Mouse (Mus musculus): Measurements from ENCODE around the gene Fam163b. TPM values are rescaled to one million over a fixed set of nuclear protein-coding genes. Genes with fewer than 3 reads are reported as not detected.

The Fam163b gene
- polyA plus RNA-seq, 1 experiment, result 0.67 TPM

- H3K9ac ChIP-seq (ENCODE audit: low read depth, poor library complexity, severe bottlenecking), result no peak overlapping the region
- H3K36me3 ChIP-seq (ENCODE audit: control insufficient read depth, insufficient read depth, low read length, poor library complexity, severe bottlenecking), result no peaks in the 10 kb centered on the region
- no peaks in the 10 kb centered on the region for H3K4me1 ChIP-seq (ENCODE audit: control insufficient read depth, insufficient read depth, low read length)
- no peak overlapping the region for H3K4me3 ChIP-seq (ENCODE audit: low read depth, low read length)
- no peak overlapping the region for H3K27ac ChIP-seq (ENCODE audit: insufficient read depth, low read length)
- H3K27me3 ChIP-seq (ENCODE audit: control insufficient read depth, insufficient read depth, low read length, poor library complexity, severe bottlenecking), result no peaks in the 10 kb centered on the region
- H3K9me3 ChIP-seq (replicated peaks; ENCODE audit: control insufficient read depth, insufficient read depth, low read length, poor library complexity, severe bottlenecking), result 0 out of 2 replicates have a peak, but pooled peaks cover 7% of the 10 kb centered on the region
- no peak for TF ChIP-seq POLR2A (IDR thresholded peaks at IDR 0.05; ENCODE audit: insufficient read depth, low read length)
- no peak for TF ChIP-seq CTCF (IDR thresholded peaks at IDR 0.05; ENCODE audit: low read depth, low read length)
- TF ChIP-seq EP300 (IDR thresholded peaks at IDR 0.05; ENCODE audit: insufficient read depth, low read depth, low read length), result no peak
Observed at GRCm38 (mm10) chr2:27089238-27089637, 53.1 kb downstream of the Fam163b start.

GRCm38 (mm10) chr2:27088700-27089099 lies 53.6 kb downstream of the Fam163b start:
- Histone ChIP-seq H3K4me3 (ENCODE audit: low read depth, low read length) (no peak overlapping the region), H3K9ac (ENCODE audit: low read depth, poor library complexity, severe bottlenecking) (no peak overlapping the region), H3K9me3 (replicated peaks; ENCODE audit: control insufficient read depth, insufficient read depth, low read length, poor library complexity, severe bottlenecking) (0 out of 2 replicates have a peak, but pooled peaks cover 7% of the 10 kb centered on the region), H3K36me3 (ENCODE audit: control insufficient read depth, insufficient read depth, low read length, poor library complexity, severe bottlenecking) (no peaks in the 10 kb centered on the region), H3K4me1 (ENCODE audit: control insufficient read depth, insufficient read depth, low read length) (no peaks in the 10 kb centered on the region), H3K27me3 (ENCODE audit: control insufficient read depth, insufficient read depth, low read length, poor library complexity, severe bottlenecking) (no peaks in the 10 kb centered on the region), H3K27ac (ENCODE audit: insufficient read depth, low read length) (no peak overlapping the region)
- TF ChIP-seq POLR2A (IDR thresholded peaks at IDR 0.05; ENCODE audit: insufficient read depth, low read length) (no peak), CTCF (IDR thresholded peaks at IDR 0.05; ENCODE audit: low read depth, low read length) (no peak), EP300 (IDR thresholded peaks at IDR 0.05; ENCODE audit: insufficient read depth, low read depth, low read length) (no peak)

DNA sequence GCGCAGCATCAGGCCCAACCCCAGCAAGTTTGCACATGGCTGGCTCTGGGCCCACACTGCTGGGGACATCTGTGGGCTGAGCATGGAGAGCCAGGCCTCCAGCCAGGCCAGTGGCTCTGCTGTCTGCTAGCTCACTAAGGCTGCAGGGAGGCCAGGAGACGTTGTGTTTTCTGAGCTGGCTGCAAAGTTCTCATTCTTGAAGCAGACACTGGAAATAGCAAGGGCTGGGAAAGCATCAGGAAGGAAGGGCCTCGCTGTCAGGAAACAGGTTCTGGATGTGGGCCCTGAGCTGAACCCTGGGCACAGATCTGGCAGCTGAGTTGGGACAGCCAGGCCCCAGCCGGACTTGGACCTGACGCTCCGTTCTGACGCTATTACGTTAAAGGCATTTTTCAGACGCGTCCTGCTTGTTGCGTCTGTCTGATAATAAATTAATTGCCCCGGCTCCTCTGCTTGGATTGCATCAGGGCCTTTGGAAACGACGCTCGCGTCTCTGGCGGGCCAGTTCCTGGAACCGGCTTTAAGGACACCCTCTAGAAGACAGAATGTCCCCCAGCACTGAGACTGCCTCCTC lies 54.1 kb downstream of the Fam163b start:
- H3K27me3 ChIP-seq (ENCODE audit: control insufficient read depth, insufficient read depth, low read length, poor library complexity, severe bottlenecking), result no peaks in the 10 kb centered on the region
- no peak overlapping the region for H3K9ac ChIP-seq (ENCODE audit: low read depth, poor library complexity, severe bottlenecking)
- H3K4me3 ChIP-seq (ENCODE audit: low read depth, low read length), result no peak overlapping the region
- 0 out of 2 replicates have a peak, but pooled peaks cover 7% of the 10 kb centered on the region for H3K9me3 ChIP-seq (replicated peaks; ENCODE audit: control insufficient read depth, insufficient read depth, low read length, poor library complexity, severe bottlenecking)
- H3K4me1 ChIP-seq (ENCODE audit: control insufficient read depth, insufficient read depth, low read length), result no peaks in the 10 kb centered on the region
- TF ChIP-seq CTCF (IDR thresholded peaks at IDR 0.05; ENCODE audit: low read depth, low read length) (no peak), EP300 (IDR thresholded peaks at IDR 0.05; ENCODE audit: insufficient read depth, low read depth, low read length) (no peak), POLR2A (IDR thresholded peaks at IDR 0.05; ENCODE audit: insufficient read depth, low read length) (no peak)
- H3K36me3 ChIP-seq (ENCODE audit: control insufficient read depth, insufficient read depth, low read length, poor library complexity, severe bottlenecking), result no peaks in the 10 kb centered on the region
- H3K27ac ChIP-seq (ENCODE audit: insufficient read depth, low read length), result no peak overlapping the region

- TF ChIP-seq CTCF (IDR thresholded peaks at IDR 0.05; ENCODE audit: low read depth, low read length) (no peak), POLR2A (IDR thresholded peaks at IDR 0.05; ENCODE audit: insufficient read depth, low read length) (no peak)
- 0 out of 2 replicates have a peak, but pooled peaks cover 3% of the 10 kb centered on the region for H3K9me3 ChIP-seq (replicated peaks; ENCODE audit: control insufficient read depth, insufficient read depth, low read length, poor library complexity, severe bottlenecking)
- H3K27ac ChIP-seq (ENCODE audit: insufficient read depth, low read length), result no peak overlapping the region
- no peaks in the 10 kb centered on the region for H3K27me3 ChIP-seq (ENCODE audit: control insufficient read depth, insufficient read depth, low read length, poor library complexity, severe bottlenecking)
- H3K4me3 ChIP-seq (ENCODE audit: low read depth, low read length), result no peak overlapping the region
- H3K9ac ChIP-seq (ENCODE audit: low read depth, poor library complexity, severe bottlenecking), result no peak overlapping the region
- H3K36me3 ChIP-seq (ENCODE audit: control insufficient read depth, insufficient read depth, low read length, poor library complexity, severe bottlenecking), result no peaks in the 10 kb centered on the region
- H3K4me1 ChIP-seq (ENCODE audit: control insufficient read depth, insufficient read depth, low read length), result no peaks in the 10 kb centered on the region
Observed at GRCm38 (mm10) chr2:27087581-27087980, 54.7 kb downstream of the Fam163b start.

- no peaks in the 10 kb centered on the region for H3K27me3 ChIP-seq (ENCODE audit: control insufficient read depth, insufficient read depth, low read length, poor library complexity, severe bottlenecking)
- no peak overlapping the region for H3K4me3 ChIP-seq (ENCODE audit: low read depth, low read length)
- no peak overlapping the region for H3K9ac ChIP-seq (ENCODE audit: low read depth, poor library complexity, severe bottlenecking)
- no peak for TF ChIP-seq CTCF (IDR thresholded peaks at IDR 0.05; ENCODE audit: low read depth, low read length)
- TF ChIP-seq EP300 (IDR thresholded peaks at IDR 0.05; ENCODE audit: insufficient read depth, low read depth, low read length), result no peak
- no peak for TF ChIP-seq POLR2A (IDR thresholded peaks at IDR 0.05; ENCODE audit: insufficient read depth, low read length)
- no peaks in the 10 kb centered on the region for H3K9me3 ChIP-seq (replicated peaks; ENCODE audit: control insufficient read depth, insufficient read depth, low read length, poor library complexity, severe bottlenecking)
- H3K36me3 ChIP-seq (ENCODE audit: control insufficient read depth, insufficient read depth, low read length, poor library complexity, severe bottlenecking), result no peaks in the 10 kb centered on the region
- no peak overlapping the region for H3K27ac ChIP-seq (ENCODE audit: insufficient read depth, low read length)
- H3K4me1 ChIP-seq (ENCODE audit: control insufficient read depth, insufficient read depth, low read length), result no peaks in the 10 kb centered on the region
Observed at GRCm38 (mm10) chr2:27086483-27087010, 55.7 kb downstream of the Fam163b start.

- Histone ChIP-seq H3K9me3 (replicated peaks; ENCODE audit: control insufficient read depth, insufficient read depth, low read length, poor library complexity, severe bottlenecking) (no peaks in the 10 kb centered on the region), H3K27ac (ENCODE audit: insufficient read depth, low read length) (no peak overlapping the region), H3K36me3 (ENCODE audit: control insufficient read depth, insufficient read depth, low read length, poor library complexity, severe bottlenecking) (no peaks in the 10 kb centered on the region), H3K4me3 (ENCODE audit: low read depth, low read length) (no peak overlapping the region), H3K4me1 (ENCODE audit: control insufficient read depth, insufficient read depth, low read length) (no peaks in the 10 kb centered on the region), H3K9ac (ENCODE audit: low read depth, poor library complexity, severe bottlenecking) (no peak overlapping the region), H3K27me3 (ENCODE audit: control insufficient read depth, insufficient read depth, low read length, poor library complexity, severe bottlenecking) (no peaks in the 10 kb centered on the region)
- TF ChIP-seq CTCF (IDR thresholded peaks at IDR 0.05; ENCODE audit: low read depth, low read length) (no peak), EP300 (IDR thresholded peaks at IDR 0.05; ENCODE audit: insufficient read depth, low read depth, low read length) (no peak), POLR2A (IDR thresholded peaks at IDR 0.05; ENCODE audit: insufficient read depth, low read length) (no peak)
Observed at GRCm38 (mm10) chr2:27085801-27086200, 56.5 kb downstream of the Fam163b start.

Measured in ES-Bruce4 (cell line).